Mouse (Mus musculus): Measurements from ENCODE around the gene Hoxb9. TPM values are rescaled to one million over a fixed set of nuclear protein-coding genes. Genes with fewer than 3 reads are reported as not detected.

Gene Hoxb9
- total RNA-seq, 1 experiment: 3.3 TPM

GRCm38 (mm10) chr11:96281396-96281795, 10.1 kb downstream of the Hoxb9 start:
- H3K4me1 ChIP-seq (ENCODE audit: control insufficient read depth in 2 of 2, insufficient read depth in 2 of 2, low read length in 2 of 2, poor library complexity in 1 of 2): peaks cover 0 to 9% of the 10 kb centered on the region in 2 experiments; a peak in 1 of 4 replicates
- in situ Hi-C loops (cut with MboI; ENCODE audit: low sequenced_read_pairs in 2 of 2, unreplicated experiment in 2 of 2): loop anchor here (5.0 to 25.0 kb wide), 3 partner anchors 46 to 581 kb away; no protein-coding TSS in a partner anchor
- no peaks in the 10 kb centered on the region for H3K9me3 ChIP-seq (ENCODE audit: control insufficient read depth, insufficient read depth, low read depth, low read length)
- no peak overlapping the region for H3K27ac ChIP-seq (ENCODE audit: insufficient read depth, low read depth, low read length, poor library complexity, severe bottlenecking)
- no peak for TF ChIP-seq ZNF384 (IDR thresholded peaks at IDR 0.05; ENCODE audit: low read depth, low read length)
- no peak for TF ChIP-seq ZC3H11A (IDR thresholded peaks at IDR 0.05; ENCODE audit: borderline replicate concordance, low read depth, low read length)
- no peak for TF ChIP-seq CHD2 (IDR thresholded peaks at IDR 0.05; ENCODE audit: low read depth, low read length)
- no peak for TF ChIP-seq MAFK (IDR thresholded peaks at IDR 0.05; ENCODE audit: insufficient read depth, low read depth, low read length)
- no peak for TF ChIP-seq HCFC1 (IDR thresholded peaks at IDR 0.05; ENCODE audit: borderline replicate concordance, insufficient read depth, low read length)
- no peak overlapping the region for H3K9ac ChIP-seq (ENCODE audit: insufficient read depth, low read depth, low read length, poor library complexity, severe bottlenecking)
- no peak for DNase-seq (ENCODE audit: low read depth, low spot score)
- no peaks in the 10 kb centered on the region for H3K36me3 ChIP-seq (ENCODE audit: control insufficient read depth, insufficient read depth, low read length, poor library complexity, severe bottlenecking)
- no peak overlapping the region for H3K4me3 ChIP-seq (ENCODE audit: insufficient read depth in 1 of 2, low read depth in 1 of 2, low read length in 2 of 2, poor library complexity in 1 of 2, severe bottlenecking in 1 of 2)

DNA sequence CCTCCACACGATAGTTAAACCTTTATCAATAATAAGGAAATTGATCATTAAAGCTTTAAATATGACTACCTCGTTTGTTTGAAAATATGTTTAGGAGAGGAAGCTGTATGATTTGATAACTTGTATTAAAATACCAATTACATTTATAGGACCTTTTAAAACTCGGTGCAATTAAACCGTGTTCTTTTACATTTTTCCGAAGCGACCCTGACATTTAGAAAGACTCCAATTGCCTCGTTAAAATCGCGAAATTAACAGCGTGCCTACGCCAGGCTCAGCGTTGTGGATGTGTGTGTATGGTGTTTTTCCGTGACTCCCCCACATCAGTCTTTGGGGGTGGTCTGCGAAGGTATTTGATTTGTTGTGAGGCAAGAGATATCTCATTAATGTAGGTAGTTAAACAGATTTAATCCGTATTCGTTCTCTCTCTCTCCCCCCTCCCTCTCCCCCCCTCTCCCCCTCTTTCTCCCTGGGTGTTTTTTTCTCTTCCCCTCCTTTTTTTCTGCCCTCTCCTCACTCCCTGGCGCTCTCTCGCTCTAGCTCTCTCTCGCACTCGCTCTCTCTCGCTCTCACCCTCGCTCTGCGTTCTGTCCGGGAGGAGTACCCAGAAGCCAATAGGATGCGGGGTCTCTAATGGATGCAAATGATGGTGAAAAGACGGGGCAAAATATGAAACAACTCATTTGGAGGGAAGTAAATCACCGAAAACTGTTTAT, 10.8 kb downstream of the Hoxb9 start, which contains the start of gene Hoxb8:
Gene Hoxb8, plus strand, starts transcription at position 51 of the 716 bp plus-strand sequence.
- TF ChIP-seq ZC3H11A (IDR thresholded peaks at IDR 0.05; ENCODE audit: borderline replicate concordance, low read depth, low read length) (no peak), HCFC1 (IDR thresholded peaks at IDR 0.05; ENCODE audit: borderline replicate concordance, insufficient read depth, low read length) (no peak), ZNF384 (IDR thresholded peaks at IDR 0.05; ENCODE audit: low read depth, low read length) (no peak), MAFK (IDR thresholded peaks at IDR 0.05; ENCODE audit: insufficient read depth, low read depth, low read length) (no peak), CHD2 (IDR thresholded peaks at IDR 0.05; ENCODE audit: low read depth, low read length) (no peak)
- H3K9ac ChIP-seq (ENCODE audit: insufficient read depth, low read depth, low read length, poor library complexity, severe bottlenecking): no peak within 1 kb of the TSS
- H3K4me1 ChIP-seq (ENCODE audit: control insufficient read depth in 2 of 2, insufficient read depth in 2 of 2, low read length in 2 of 2, poor library complexity in 1 of 2): peaks cover 0 to 9% of the 10 kb centered on the region in 2 experiments; a peak in 1 of 4 replicates
- peak; percentile 26 for DNase-seq (ENCODE audit: low read depth, low spot score)
- H3K9me3 ChIP-seq (ENCODE audit: control insufficient read depth, insufficient read depth, low read depth, low read length): no peaks in the 10 kb centered on the region
- H3K27ac ChIP-seq (ENCODE audit: insufficient read depth, low read depth, low read length, poor library complexity, severe bottlenecking): no peak within 1 kb of the TSS
- H3K36me3 ChIP-seq (ENCODE audit: control insufficient read depth, insufficient read depth, low read length, poor library complexity, severe bottlenecking): no peaks in the 10 kb centered on the region
- in situ Hi-C loops (cut with MboI; ENCODE audit: low sequenced_read_pairs in 2 of 2, unreplicated experiment in 2 of 2): loop anchor here (5.0 to 25.0 kb wide), 3 partner anchors 45 to 580 kb away; no protein-coding TSS in a partner anchor
- H3K4me3 ChIP-seq (ENCODE audit: insufficient read depth in 1 of 2, low read depth in 1 of 2, low read length in 2 of 2, poor library complexity in 1 of 2, severe bottlenecking in 1 of 2): no peak within 1 kb of the TSS

DNA sequence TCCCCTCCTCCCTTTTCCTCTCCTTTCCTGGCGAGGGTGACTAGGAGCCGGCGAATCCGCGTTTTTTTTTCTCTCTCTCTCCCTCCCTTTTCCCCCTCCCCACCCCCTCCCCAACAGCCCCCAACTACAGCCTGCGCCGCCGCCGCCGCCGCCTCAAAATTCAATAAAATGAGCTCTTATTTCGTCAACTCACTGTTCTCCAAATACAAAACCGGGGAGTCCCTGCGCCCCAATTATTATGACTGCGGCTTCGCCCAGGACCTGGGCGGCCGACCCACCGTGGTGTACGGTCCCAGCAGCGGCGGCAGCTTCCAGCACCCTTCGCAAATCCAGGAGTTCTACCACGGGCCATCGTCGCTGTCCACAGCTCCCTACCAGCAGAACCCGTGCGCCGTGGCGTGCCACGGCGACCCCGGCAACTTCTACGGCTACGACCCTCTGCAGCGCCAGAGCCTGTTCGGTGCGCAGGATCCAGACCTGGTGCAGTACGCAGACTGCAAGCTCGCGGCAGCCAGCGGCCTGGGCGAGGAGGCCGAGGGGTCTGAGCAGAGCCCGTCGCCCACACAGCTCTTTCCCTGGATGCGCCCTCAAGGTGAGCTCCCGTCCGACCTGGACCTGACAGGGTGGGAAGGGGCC, 11.7 kb downstream of the Hoxb9 start:
- H3K36me3 ChIP-seq (ENCODE audit: control insufficient read depth, insufficient read depth, low read length, poor library complexity, severe bottlenecking): no peaks in the 10 kb centered on the region
- 0 out of 2 replicates have a peak, but pooled peaks have one; percentile 36 for TF ChIP-seq HCFC1 (IDR thresholded peaks at IDR 0.05; ENCODE audit: borderline replicate concordance, insufficient read depth, low read length)
- no peak for TF ChIP-seq ZC3H11A (IDR thresholded peaks at IDR 0.05; ENCODE audit: borderline replicate concordance, low read depth, low read length)
- H3K9me3 ChIP-seq (ENCODE audit: control insufficient read depth, insufficient read depth, low read depth, low read length): no peaks in the 10 kb centered on the region
- peaks cover 0 to 9% of the 10 kb centered on the region in 2 experiments; a peak in 1 of 4 replicates for H3K4me1 ChIP-seq (ENCODE audit: control insufficient read depth in 2 of 2, insufficient read depth in 2 of 2, low read length in 2 of 2, poor library complexity in 1 of 2)
- in situ Hi-C loops (cut with MboI; ENCODE audit: low sequenced_read_pairs in 2 of 2, unreplicated experiment in 2 of 2): loop anchor here (5.0 to 25.0 kb wide), 3 partner anchors 44 to 579 kb away; no protein-coding TSS in a partner anchor
- H3K9ac ChIP-seq (ENCODE audit: insufficient read depth, low read depth, low read length, poor library complexity, severe bottlenecking): no peak overlapping the region
- peak overlapping the region in 1 of 2 experiments; percentile 2; a peak in 1 of 4 replicates for H3K4me3 ChIP-seq (ENCODE audit: insufficient read depth in 1 of 2, low read depth in 1 of 2, low read length in 2 of 2, poor library complexity in 1 of 2, severe bottlenecking in 1 of 2)
- H3K27ac ChIP-seq (ENCODE audit: insufficient read depth, low read depth, low read length, poor library complexity, severe bottlenecking): no peak overlapping the region
- DNase-seq (ENCODE audit: low read depth, low spot score): peak; percentile 39

DNA sequence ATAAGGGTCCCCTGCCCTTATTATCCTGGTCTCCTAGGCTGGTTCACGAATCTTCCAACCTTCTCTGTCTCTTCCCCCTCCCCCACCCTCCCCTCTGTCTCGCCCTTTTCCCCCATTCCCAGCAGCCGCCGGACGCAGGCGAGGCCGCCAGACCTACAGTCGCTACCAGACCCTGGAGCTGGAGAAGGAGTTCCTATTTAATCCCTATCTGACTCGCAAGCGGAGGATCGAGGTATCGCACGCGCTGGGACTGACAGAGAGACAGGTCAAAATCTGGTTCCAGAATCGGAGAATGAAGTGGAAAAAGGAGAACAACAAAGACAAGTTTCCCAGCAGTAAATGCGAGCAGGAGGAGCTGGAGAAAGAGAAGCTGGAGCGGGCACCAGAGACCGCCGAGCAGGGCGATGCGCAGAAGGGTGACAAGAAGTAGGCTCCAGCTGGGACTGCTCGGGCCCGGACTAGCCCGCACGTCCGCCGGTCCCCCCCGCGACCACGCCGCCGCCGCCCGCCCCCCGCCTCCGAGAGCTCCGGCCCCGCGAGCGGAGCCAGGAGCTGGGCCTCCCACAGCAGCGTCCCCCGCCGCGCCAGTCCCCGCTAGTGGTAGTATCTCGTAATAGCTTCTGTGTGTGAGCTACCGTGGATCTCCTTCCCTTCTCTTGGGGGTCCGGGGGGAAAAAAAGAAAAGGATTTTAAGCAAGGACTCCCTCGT, 12.9 kb downstream of the Hoxb9 start:
- in situ Hi-C loops (cut with MboI; ENCODE audit: low sequenced_read_pairs in 2 of 2, unreplicated experiment in 2 of 2): loop anchor here (5.0 to 25.0 kb wide), 3 partner anchors 43 to 578 kb away; no protein-coding TSS in a partner anchor
- no peak for TF ChIP-seq CHD2 (IDR thresholded peaks at IDR 0.05; ENCODE audit: low read depth, low read length)
- TF ChIP-seq MAFK (IDR thresholded peaks at IDR 0.05; ENCODE audit: insufficient read depth, low read depth, low read length): no peak
- no peak for TF ChIP-seq ZNF384 (IDR thresholded peaks at IDR 0.05; ENCODE audit: low read depth, low read length)
- no peak for TF ChIP-seq HCFC1 (IDR thresholded peaks at IDR 0.05; ENCODE audit: borderline replicate concordance, insufficient read depth, low read length)
- no peak for TF ChIP-seq ZC3H11A (IDR thresholded peaks at IDR 0.05; ENCODE audit: borderline replicate concordance, low read depth, low read length)
- H3K27ac ChIP-seq (ENCODE audit: insufficient read depth, low read depth, low read length, poor library complexity, severe bottlenecking): no peak overlapping the region
- DNase-seq (ENCODE audit: low read depth, low spot score): no peak
- H3K9me3 ChIP-seq (ENCODE audit: control insufficient read depth, insufficient read depth, low read depth, low read length): no peaks in the 10 kb centered on the region
- no peaks in the 10 kb centered on the region for H3K36me3 ChIP-seq (ENCODE audit: control insufficient read depth, insufficient read depth, low read length, poor library complexity, severe bottlenecking)
- no peak overlapping the region for H3K9ac ChIP-seq (ENCODE audit: insufficient read depth, low read depth, low read length, poor library complexity, severe bottlenecking)
- peaks cover 0 to 9% of the 10 kb centered on the region in 2 experiments; a peak in 1 of 4 replicates for H3K4me1 ChIP-seq (ENCODE audit: control insufficient read depth in 2 of 2, insufficient read depth in 2 of 2, low read length in 2 of 2, poor library complexity in 1 of 2)
- peak overlapping the region in 1 of 2 experiments; percentile 17; a peak in 1 of 4 replicates for H3K4me3 ChIP-seq (ENCODE audit: insufficient read depth in 1 of 2, low read depth in 1 of 2, low read length in 2 of 2, poor library complexity in 1 of 2, severe bottlenecking in 1 of 2)

Data from ES-E14 (cell line).